Mouse (Mus musculus) testis, adult 2 months (tissue): ENCODE results near the gene March9.

ENCODE experiments used
- CTCF ChIP-seq: fragments of 200-500 bp; IDR thresholded peaks from 2 replicates; pipeline ENCODE4 v1.5.1; 2012; ENCODE audit warnings: low read depth, mild to moderate bottlenecking, inconsistent platforms, low read length, moderate library complexity; ENCODE audit not compliant: control insufficient read depth, insufficient read depth, insufficient replicate concordance
- POLR2A ChIP-seq: fragments of 200-500 bp; IDR thresholded peaks from 2 replicates; pipeline ENCODE4 v1.6.1; 2012; ENCODE audit warnings: low read depth, mild to moderate bottlenecking, inconsistent platforms, low read length, moderate library complexity; ENCODE audit not compliant: control insufficient read depth

GRCm38 (mm10) chr10:127103631-127104030 is 43.6 kb upstream of the March9 start:
- no peak for TF ChIP-seq CTCF
- TF ChIP-seq POLR2A: no peak
